Mouse (Mus musculus) thymus, adult 2 months (tissue): ENCODE measurements at regions not wholly inside any gene's neighbourhood (a gene's known extent, or its start where the extent isn't known, plus 50 kb on each side); places are given as distances from the start of the nearest gene placed in this dataset.

Experiments used
- DNase-seq: peaks from one replicate; pipeline ENCODE4 v3.0.0; 2021
- H3K27ac ChIP-seq: fragments of 200-500 bp; 2 replicates; pipeline ENCODE4 v1.5.1; 2012; ENCODE audit warnings: low read length, control low read depth; ENCODE audit not compliant: control insufficient read depth, insufficient read depth
- H3K27me3 ChIP-seq: fragments of 200-500 bp; 2 replicates; pipeline ENCODE4 v1.6.1; 2012; ENCODE audit warnings: mild to moderate bottlenecking, low read length, moderate library complexity, mixed read lengths; ENCODE audit not compliant: control insufficient read depth, insufficient read depth
- H3K36me3 ChIP-seq: fragments of 200-500 bp; 2 replicates; pipeline ENCODE4 v1.6.1; 2012; ENCODE audit warnings: mild to moderate bottlenecking, low read length, moderate library complexity; ENCODE audit not compliant: control insufficient read depth, insufficient read depth
- H3K4me1 ChIP-seq: fragments of 200-500 bp; replicated peaks from 2 replicates; pipeline ENCODE4 v1.6.1; 2012; ENCODE audit warnings: low read length; ENCODE audit not compliant: control insufficient read depth, insufficient read depth
- H3K4me3 ChIP-seq: fragments of 200-500 bp; 2 replicates; pipeline ENCODE4 v1.5.1; 2012; ENCODE audit warnings: mild to moderate bottlenecking, low read length, control low read depth, moderate library complexity; ENCODE audit not compliant: control insufficient read depth, insufficient read depth
- CTCF ChIP-seq: fragments of 200-500 bp; IDR thresholded peaks from 2 replicates; pipeline ENCODE4 v1.5.1; 2012; ENCODE audit warnings: mild to moderate bottlenecking, control low read depth, low read length, moderate library complexity, borderline replicate concordance; ENCODE audit not compliant: control insufficient read depth, poor library complexity, insufficient read depth; ENCODE audit errors: extremely low read depth
- POLR2A ChIP-seq: fragments of 200-500 bp; IDR thresholded peaks from 2 replicates; pipeline ENCODE4 v1.6.1; 2012; ENCODE audit warnings: mild to moderate bottlenecking, low read length, control low read depth, moderate library complexity; ENCODE audit not compliant: control insufficient read depth, poor library complexity, insufficient read depth; ENCODE audit errors: extremely low read depth
- WGBS: fragments of 180-500 bp; shearing (Covaris S2); methylation state at CpG from one replicate; pipeline ENCODE4 v1.1.7; 2018; 5-methylcytosine and 5-hydroxymethylcytosine counted together

DNA sequence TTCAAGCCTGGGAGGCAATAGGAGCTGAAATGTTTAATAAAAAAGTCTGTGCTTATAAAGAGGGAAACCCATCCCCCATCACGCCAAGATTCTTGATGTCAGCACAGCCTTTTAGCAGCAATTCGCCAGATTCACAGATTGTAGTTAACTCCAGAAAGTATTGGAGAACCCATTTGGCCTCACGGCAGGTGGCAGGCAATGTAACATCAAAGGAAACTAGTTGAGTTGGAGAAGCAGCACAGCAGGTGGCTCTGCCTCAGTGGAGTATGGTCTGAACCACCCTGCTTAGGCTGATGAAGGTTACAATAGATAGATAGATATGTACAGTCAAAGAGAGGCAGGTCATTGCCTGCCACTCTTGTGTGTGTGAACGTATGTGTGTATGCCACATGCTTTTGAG lies 420.8 kb upstream of the Klf6 start:
- no peak for DNase-seq
- Histone ChIP-seq H3K36me3 (no peaks in the 10 kb centered on the region), H3K4me1 (no peaks in the 10 kb centered on the region; the same call in 1 of the 2 replicates), H3K4me3 (no peak overlapping the region), H3K27ac (no peak overlapping the region), H3K27me3 (no peaks in the 10 kb centered on the region)
- no peak for TF ChIP-seq POLR2A
- no peak for TF ChIP-seq CTCF
- WGBS: 87% methylated on average over 4 of the region's 4 CpGs

DNA sequence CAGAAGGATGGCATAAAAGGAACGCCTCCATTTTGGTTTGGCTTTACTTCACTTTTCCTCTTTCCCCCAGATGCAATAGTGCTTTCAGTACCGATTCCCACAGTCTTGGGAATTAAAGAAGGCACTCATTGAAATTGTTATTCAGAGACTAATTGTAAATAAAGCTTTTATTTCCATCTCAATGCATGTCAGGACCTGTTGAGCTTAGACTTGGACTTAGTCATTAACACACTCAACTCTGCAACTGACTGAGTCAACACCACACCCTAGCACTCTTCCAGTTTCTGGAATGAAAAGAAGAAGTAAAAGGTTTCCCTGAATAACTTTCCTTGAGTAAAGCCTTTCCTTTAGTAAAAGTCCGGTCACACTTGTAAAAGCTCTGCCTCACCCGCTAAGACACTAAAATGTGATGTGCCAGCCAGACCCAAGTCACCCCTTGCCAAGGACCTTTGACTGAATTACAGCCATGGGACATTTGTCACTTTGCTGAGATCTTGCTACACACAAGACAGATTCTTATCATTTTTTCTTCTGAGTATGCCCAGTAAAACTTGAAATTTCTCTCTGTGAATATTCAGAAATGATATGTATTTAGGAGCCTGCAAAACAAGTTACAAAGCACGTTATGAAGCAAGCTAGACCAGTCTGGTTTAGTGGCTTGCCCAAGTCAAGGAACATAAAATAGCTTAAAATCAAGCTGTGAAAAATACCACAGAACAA lies 416.4 kb upstream of the Klf6 start:
- no peak for DNase-seq
- no peaks in the 10 kb centered on the region for H3K36me3 ChIP-seq
- no peaks in the 10 kb centered on the region for H3K27me3 ChIP-seq
- 95% methylated on average over 5 of the region's 5 CpGs for WGBS
- no peaks in the 10 kb centered on the region; the same call in 1 of the 2 replicates for H3K4me1 ChIP-seq
- TF ChIP-seq CTCF (no peak), POLR2A (no peak)
- no peak overlapping the region for H3K4me3 ChIP-seq
- no peak overlapping the region for H3K27ac ChIP-seq

DNA sequence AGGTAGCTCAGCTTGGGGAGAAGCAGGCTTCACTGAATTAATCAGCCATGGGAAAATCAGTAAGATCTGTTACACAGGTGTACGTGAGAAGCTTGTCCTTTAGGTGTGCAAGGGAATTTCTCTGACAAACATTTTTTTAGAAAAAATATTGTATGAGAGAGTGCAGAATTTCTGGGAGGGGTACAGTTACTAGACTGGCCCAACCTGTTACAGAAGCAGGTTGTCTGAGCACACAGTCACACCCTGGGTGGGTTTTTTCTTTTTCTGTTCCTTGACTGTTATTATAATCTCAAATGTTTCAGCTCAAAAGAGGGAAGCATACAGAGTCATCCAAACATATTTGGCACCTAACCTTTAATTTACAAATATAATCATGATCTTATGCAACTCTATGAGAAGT lies 412.7 kb upstream of the Klf6 start:
- Histone ChIP-seq H3K4me3 (no peak overlapping the region), H3K36me3 (no peaks in the 10 kb centered on the region), H3K27me3 (no peaks in the 10 kb centered on the region), H3K4me1 (no peaks in the 10 kb centered on the region), H3K27ac (no peak overlapping the region)
- no peak for DNase-seq
- 82% methylated on average over 1 of the region's 1 CpGs for WGBS
- no peak for TF ChIP-seq CTCF
- TF ChIP-seq POLR2A: no peak

DNA sequence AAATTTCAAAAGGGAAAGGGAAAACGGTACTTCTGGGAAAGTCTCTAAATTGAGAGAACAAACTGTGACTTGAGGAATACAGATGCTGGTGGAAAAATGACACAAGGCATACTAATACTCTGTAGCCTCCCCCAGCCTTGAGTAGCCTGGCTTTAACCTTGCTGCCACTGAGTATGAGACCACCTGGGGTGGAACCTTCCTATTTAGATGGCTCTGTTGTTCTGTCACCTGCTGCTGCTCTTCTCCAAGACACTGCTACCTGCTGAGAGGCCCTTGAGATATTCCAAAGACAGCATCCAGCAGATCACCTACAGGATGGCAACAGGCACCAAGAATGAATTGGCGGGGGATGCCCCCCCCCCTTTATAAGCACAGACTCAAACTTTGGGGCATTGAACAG lies 380.5 kb upstream of the Klf6 start:
- DNase-seq: no peak
- Histone ChIP-seq H3K27ac (no peak overlapping the region), H3K27me3 (no peaks in the 10 kb centered on the region), H3K4me3 (no peak overlapping the region), H3K4me1 (no peaks in the 10 kb centered on the region), H3K36me3 (no peaks in the 10 kb centered on the region)
- TF ChIP-seq POLR2A: no peak
- TF ChIP-seq CTCF: no peak
- WGBS: 94% methylated on average over 2 of the region's 2 CpGs

DNA sequence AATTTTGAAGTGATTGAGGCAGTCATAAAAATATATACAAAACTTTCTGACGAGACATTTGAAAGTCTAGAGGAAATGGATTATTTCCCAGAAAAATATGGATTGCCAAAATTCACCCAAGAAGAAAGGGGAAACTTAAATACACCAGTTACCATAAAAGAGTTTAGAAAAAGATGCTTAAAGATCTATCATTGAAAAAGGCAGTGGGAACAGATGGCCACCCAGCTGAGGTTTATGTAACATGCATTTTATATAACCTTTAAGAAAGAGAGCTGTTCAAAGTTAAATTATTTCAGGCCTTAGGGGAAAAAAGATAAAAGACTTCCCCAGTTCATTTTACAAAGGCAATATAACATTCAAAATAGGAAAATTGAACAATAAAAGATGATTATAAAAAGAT lies 369.0 kb upstream of the Klf6 start:
- H3K4me3 ChIP-seq: no peak overlapping the region
- WGBS: 93% methylated on average over 1 of the region's 1 CpGs

DNA sequence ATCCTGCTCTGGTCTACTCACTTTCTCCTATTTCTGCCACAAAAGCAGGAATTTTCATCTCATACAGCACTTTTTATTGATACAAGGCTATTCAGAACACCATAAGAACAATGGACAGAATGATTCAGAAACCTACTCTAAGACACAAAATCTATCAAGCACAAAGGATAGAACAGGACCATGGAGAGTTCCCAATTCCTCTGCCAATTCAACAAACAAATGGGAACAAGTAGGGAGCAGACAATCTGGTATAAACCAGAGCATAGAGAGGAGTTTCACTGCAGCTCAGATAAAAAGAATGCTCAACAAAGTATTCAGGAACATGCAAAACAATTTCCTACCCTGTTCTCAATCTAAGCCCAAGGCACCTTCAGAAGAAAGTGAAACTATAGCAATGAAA lies 363.7 kb upstream of the Klf6 start:
- Histone ChIP-seq H3K4me3 (no peak overlapping the region), H3K4me1 (no peaks in the 10 kb centered on the region), H3K27ac (no peak overlapping the region), H3K36me3 (no peaks in the 10 kb centered on the region), H3K27me3 (no peaks in the 10 kb centered on the region)
- TF ChIP-seq CTCF (no peak), POLR2A (no peak)
- DNase-seq: no peak

More for the DNA sequence above, 369.0 kb upstream of the Klf6 start:
- Histone ChIP-seq H3K4me1 (no peaks in the 10 kb centered on the region), H3K27ac (no peak overlapping the region), H3K36me3 (no peaks in the 10 kb centered on the region), H3K27me3 (no peaks in the 10 kb centered on the region)
- DNase-seq: no peak
- TF ChIP-seq POLR2A (no peak), CTCF (no peak)

DNA sequence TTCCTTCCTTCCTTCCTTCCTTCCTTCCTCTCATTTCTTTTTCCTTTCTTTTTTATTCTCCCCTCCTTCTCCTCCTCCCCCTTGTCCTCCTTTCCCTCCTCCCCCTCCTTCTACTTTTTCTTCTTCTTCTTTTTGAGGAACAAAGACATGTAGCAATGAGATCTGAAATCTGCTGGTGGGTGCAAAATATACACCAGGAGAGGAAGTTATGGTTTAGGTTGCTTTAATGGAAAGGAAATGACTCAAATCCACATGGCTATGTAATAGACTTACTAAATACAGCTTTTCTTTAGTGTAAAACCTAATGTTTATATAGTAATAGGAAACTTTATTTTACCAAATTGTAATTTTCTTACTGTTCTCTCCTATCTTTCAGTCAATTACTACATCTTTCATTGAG lies 349.5 kb upstream of the Klf6 start:
- Histone ChIP-seq H3K4me3 (no peak overlapping the region), H3K4me1 (no peaks in the 10 kb centered on the region), H3K27me3 (no peaks in the 10 kb centered on the region), H3K36me3 (no peaks in the 10 kb centered on the region), H3K27ac (no peak overlapping the region)
- TF ChIP-seq CTCF: no peak
- no peak for TF ChIP-seq POLR2A
- no peak for DNase-seq
